ENCODE assay signal across 15 mouse cellular contexts in genomic region chr7:75360874-75361273, GRCm38 (mm10). TPM values are rescaled to one million over a fixed set of nuclear protein-coding genes. Genes with fewer than 3 reads are reported as not detected.
A peak's percentile ranks its signal among the peaks of the same experiment; 100 is the strongest.
DNase-seq lines count a peak whose midpoint lies in the region.
"Had no signal": no experiment of that assay in that cellular context is flagged by ENCODE, and none has a peak within 500 bp of the region (broad histone marks: within the 10 kb centered on the region; RNA-seq: fewer than 3 reads in every experiment).

No protein-coding gene starts in this region.

- peak; percentile 24 for DNase-seq in cerebellum, adult 11 months
- no peak for DNase-seq in cerebellum, adult 9-10 months
- DNase-seq in layer of hippocampus, adult 11-12 months (ENCODE audit: low spot score): peak; percentile 23
- no peak for DNase-seq in layer of hippocampus, postnatal 25 days (ENCODE audit: extremely low spot score in 1 of 2, low spot score in 1 of 2)
- DNase-seq in R1 (ENCODE audit: low read depth, low spot score): peak; percentile 56
- peak; percentile 12 for DNase-seq in induced T-regulatory cell, adult 2 months (ENCODE audit: low read depth)
- no peak for DNase-seq in thymus, postnatal 10 days (ENCODE audit: low spot score in 2 of 2)
- DNase-seq in urinary bladder, postnatal 10 days (ENCODE audit: low spot score): no peak
- DNase-seq: adrenal gland, postnatal 36 days; kidney, postnatal 25 days; liver; lung, adult 18-20 months; lung, postnatal 4 days; thymus, postnatal 14 days had no signal

RNA-seq across cellular contexts. Expression of gene Sv2b, which starts 51.8 kb away (rescaled TPM):
- 100 to 1,000 TPM; 289 to 325 TPM for total RNA-seq in layer of hippocampus, postnatal 25 days (2021)
- total RNA-seq: granulocyte monocyte progenitor cell, adult 5-6 weeks had no signal

Comparison
In these comparisons a context has a peak if more than half of its experiments do, and no peak if none do; other contexts are left out.
1. DNase-seq: peak in cerebellum, adult 11 months (single experiment), layer of hippocampus, adult 11-12 months (single experiment), R1 (single experiment) and induced T-regulatory cell, adult 2 months (single experiment); none in cerebellum, adult 9-10 months (single experiment), layer of hippocampus, postnatal 25 days (0 of 2), thymus, postnatal 10 days (0 of 2) and urinary bladder, postnatal 10 days (single experiment).